Mouse (Mus musculus) effector memory CD4-positive, alpha-beta T cell, adult 5 months (primary cell): ENCODE data around the gene Gm20547. TPM values are rescaled to one million over a fixed set of nuclear protein-coding genes. Genes with fewer than 3 reads are reported as not detected.

Experiments used
- polyA plus RNA-seq: library from polyadenylated mRNA; unstranded; fragments of 100-300 nt; shearing (Covaris generic); gene quantifications from one replicate; pipeline ENCODE4 v1.2.1, GENCODE M21; 2017

The Gm20547 gene
- not detected for polyA plus RNA-seq

DNA sequence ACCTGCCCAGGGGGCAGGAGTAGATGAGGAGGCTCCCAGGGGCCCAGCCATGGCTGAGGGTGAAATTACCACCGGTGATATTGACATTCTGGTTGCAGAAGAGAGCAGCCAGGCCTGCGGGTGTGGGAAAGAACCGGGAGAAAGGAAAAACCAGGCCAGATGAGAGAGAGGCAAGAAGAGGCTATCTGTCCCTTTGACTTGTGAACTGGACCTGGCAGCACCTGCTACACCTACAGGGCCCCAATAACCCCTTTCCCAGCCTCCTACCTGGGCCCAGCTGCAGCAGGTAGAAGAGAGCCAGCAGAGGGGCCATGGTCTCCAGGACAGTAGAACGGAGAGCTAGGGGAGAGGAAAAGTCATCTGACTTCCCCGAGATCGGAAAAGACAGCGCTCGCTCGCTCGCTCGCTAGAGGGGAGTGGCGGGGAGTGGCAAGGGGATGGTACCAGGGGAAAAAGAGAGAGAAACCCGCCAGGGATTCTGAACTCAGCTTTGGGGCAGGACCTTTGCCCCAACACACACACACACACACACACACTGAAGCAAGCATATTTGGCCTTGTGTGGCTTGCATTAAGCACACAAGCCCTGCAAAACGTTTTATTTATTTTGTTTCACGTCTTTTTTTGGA is at the start of gene Gm20547:
Gene Gm20547, minus strand, starts transcription at position 360 of the 628 bp plus-strand sequence.

DNA sequence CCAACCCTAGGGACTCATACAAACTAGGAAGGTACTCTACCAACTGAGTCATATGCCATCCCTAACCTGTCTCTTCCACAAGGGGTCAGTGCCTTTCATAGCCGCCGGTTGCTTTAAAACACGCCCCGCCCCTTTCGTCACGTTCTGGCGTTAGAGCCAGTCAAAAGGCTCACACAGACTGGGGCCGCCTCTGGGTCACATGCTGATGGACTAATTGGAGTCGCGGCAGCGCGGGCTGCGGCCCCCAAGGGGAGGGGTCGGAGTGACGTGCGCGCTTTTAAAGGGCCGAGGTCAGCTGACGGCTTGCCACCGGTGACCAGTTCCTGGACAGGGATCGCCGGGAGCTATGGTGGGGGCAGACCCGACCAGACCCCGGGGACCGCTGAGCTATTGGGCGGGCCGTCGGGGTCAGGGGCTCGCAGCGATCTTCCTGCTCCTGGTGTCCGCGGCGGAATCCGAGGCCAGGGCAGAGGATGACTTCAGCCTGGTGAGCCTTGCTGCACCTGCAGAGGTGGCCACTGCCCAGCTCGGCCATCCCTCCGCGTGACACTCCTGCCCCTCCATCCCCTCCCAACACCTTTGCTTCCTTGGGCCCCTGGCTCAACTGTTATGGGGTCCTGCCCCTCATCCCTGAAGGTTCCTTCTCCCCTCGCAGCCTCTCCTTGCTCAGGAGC is 49.4 kb upstream of the Gm20547 start, which contains the start of gene Neu1:
Gene Neu1, plus strand, starts transcription at position 193 of the 674 bp plus-strand sequence.

DNA sequence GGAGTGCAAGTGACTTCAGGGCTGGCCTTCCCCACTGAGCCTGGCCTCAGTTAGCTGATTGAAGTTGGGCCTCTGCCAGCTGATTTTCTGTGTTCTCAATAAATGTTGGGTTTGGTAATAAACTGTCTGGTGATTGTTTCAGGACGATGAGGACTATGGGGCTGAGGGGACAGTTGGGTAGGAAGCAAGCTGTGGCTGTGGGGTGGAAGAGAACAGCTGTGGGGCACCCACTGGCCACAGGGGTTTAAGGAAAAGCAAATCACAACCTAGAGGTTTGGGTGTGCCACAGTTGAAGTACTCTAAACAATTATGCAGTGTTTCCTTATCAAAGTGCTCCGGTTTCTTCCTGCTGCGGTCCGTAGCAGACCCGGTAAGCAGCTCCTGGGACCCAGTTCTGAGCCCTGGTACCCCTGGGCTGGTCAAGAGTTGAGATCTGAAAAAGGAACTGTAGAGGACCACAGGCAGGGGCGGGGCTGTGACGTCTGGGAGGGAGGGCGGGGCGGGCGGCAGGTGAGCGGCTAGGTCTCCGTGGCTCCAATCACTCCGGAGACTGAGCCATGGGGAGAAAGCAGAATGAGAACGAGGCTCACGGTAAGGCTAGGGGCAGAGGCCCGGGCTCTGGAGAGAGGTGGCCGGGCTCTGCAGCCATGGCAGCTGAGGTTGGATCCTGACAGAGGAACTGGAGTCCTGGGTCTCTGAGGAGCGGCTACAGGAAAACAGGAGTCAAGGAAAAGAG is 32.3 kb upstream of the Gm20547 start, which contains the start of gene Slc44a4:
Gene Slc44a4, plus strand, starts transcription at position 537 of the 736 bp plus-strand sequence.

DNA sequence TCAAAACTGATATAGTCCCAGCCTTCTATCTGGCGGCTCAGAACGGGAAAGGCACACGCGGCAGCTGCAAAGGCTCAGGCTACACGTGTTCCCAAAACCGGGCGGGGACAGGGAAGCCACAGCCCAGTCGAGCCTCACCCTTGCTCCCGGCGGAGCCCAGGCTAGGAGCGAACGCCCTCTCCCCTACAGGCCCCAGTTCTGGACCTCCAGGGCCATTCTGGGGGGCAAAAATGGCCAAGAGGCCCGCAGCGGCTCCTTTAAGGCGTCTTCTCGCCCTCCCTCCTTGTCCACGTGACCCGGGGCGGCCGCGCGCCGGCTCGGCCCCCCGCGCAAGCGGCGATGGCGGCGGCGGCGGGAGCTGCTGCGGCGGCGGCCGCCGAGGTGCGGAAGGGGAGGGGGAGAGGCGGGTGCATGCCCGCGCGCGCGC is 16.3 kb upstream of the Gm20547 start, which contains the start of the genes C2 and Ehmt2:
Gene C2, minus strand, starts transcription at position 106 of the 427 bp plus-strand sequence.
Gene Ehmt2, plus strand, starts transcription at position 310 of the 427 bp plus-strand sequence.

DNA sequence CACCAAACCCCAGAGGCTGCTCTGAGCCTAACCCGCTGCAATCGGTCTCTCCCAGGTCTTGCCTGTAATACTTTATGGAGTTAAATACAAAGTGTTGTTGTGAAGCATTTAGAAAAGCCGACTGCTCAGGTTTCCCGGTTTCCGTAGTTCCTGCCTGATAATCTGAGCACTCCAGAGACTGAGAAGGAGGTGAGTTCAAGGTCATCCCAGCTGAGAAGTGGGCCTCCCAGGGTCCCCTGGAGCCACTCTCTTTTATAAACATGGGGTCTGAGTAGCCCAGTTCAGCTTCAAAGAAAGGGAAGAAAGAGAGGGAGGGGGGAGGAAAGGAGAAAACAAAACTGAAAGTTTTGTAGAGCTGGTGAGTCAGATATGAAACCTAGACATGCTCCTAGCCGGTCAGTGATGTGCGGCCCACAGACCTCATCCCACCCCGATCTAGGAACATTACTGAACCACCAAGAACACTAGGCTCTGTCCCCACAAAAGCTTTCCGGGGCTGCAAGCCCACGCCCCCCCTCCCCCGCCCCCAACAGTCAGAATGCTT is 2.4 kb downstream of the Gm20547 start, which contains the start of gene Zbtb12:
Gene Zbtb12, plus strand, starts transcription at position 148 of the 544 bp plus-strand sequence.

DNA sequence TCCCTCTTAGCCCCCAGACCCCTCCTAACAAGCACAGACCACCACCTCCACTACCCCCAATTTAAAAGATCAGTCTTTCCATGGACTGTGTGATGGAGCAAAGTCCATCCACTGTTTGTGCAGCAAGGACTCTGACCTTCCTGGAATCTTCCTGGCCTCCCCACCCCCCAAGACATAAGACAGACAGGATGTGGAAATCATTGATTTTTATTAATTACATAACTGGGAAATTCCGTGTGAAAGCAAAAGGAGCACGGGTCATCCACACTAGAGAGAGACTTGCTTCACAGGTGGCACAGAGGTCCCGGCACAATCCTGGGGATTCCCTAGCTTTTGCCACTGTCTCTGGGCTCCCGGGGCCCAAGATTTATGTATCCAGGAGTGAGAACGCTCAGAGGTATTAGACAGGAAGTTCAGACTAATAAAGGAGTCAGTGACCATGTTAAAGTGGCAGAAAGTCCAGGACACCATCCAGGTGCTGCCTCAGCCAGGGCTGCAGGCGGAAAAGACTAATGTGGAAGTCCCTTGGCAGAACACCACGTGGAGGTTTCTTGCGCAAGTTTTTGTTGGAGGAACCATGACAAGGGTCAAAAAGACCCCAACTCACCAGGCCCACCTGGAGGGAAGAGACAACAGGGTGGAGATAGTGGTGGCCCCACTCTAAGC is 19.3 kb downstream of the Gm20547 start, which contains the start of gene Cfb:
Gene Cfb, minus strand, starts transcription at position 103 of the 666 bp plus-strand sequence.

DNA sequence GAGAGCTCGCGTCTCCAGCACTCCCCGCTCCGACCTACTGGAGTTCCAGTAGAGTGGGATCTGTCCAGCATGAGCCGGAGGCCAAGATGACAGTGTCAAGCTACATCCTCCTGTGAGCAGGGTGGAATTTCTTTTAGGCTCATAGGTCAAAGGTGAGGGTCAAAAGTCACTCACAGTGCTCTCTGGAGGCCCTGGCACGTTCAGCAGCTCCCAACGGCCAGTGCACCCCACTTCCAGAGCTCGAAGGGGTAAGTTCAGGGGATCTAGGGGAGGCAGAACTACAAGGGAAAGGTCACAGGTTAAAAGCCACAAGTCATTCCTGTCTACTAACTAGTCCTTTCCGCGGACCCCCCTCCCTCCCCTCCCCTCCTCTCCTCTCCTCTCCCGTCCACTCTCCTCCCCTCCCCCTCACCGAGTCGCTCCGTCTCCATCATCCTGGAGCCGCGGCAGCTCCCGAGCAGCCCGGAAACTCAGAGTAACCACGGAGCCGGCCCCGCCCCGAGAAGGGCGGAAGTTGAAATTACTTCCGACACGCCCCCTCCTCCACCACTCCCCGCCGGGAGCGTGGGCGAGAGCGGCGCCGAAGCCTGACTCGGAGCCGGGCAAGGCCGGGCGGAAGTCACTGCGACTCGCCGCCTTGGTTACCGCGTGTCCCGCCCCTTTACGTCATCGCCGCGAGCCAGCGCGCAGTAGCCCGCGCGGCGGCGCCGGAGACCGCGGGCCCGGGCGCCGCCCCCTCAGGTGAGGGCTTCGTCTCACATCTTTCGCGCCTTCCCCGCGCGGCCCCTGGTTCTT is 31.9 kb downstream of the Gm20547 start, which contains the start of the genes Skiv2l and Nelfe:
Gene Skiv2l, minus strand, starts transcription at position 489 of the 795 bp plus-strand sequence.
Gene Nelfe, plus strand, starts transcription at position 670 of the 795 bp plus-strand sequence.

DNA sequence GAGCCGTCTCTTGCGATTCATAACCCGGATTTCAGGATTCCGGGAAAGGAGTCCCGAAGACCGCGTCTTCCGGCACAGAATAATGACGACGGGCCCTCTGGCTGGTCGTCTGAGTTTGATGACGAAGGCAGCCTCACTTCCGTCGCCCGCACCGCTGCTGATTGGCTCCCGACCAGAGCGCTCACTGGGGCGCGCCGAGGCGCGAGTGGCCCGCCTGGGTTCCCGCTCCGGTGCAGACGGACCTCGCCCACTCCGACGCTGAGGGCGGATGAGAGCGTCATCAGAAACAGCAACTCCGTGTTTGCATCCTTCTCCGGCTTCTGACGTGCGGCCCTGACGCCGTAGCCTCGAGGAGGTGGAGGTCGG is 45.0 kb downstream of the Gm20547 start, which contains the start of the genes Stk19 and Dxo:
Gene Stk19, minus strand, starts transcription at position 90 of the 366 bp plus-strand sequence.
Gene Dxo, plus strand, starts transcription at position 164 of the 366 bp plus-strand sequence.

Other genes starting within 250 kb of the Gm20547 start
- gene Fkbpl, start 237.3 kb downstream of the Gm20547 start, polyA plus RNA-seq: 3.2 TPM
- 56.1 TPM for gene Atf6b, start 234.9 kb downstream of the Gm20547 start, polyA plus RNA-seq
- gene Tnxb, start 211.5 kb downstream of the Gm20547 start, polyA plus RNA-seq: not detected
- not detected for gene C4b, start 138.2 kb downstream of the Gm20547 start, polyA plus RNA-seq
- gene Cyp21a1, start 77.5 kb downstream of the Gm20547 start, polyA plus RNA-seq: not detected
- gene Stk19, start 45.1 kb downstream of the Gm20547 start, polyA plus RNA-seq: 25.8 TPM
- gene Dxo, start 45.0 kb downstream of the Gm20547 start, polyA plus RNA-seq: 123 TPM
- 128 TPM for gene Skiv2l, start 31.8 kb downstream of the Gm20547 start, polyA plus RNA-seq
- 49.5 TPM for gene Nelfe, start 31.7 kb downstream of the Gm20547 start, polyA plus RNA-seq
- not detected for gene Cfb, start 19.5 kb downstream of the Gm20547 start, polyA plus RNA-seq
- gene Zbtb12, start 2.6 kb downstream of the Gm20547 start, polyA plus RNA-seq: 0.21 TPM
- gene C2, start 16.2 kb upstream of the Gm20547 start, polyA plus RNA-seq: 1.2 TPM
- 57.8 TPM for gene Ehmt2, start 16.4 kb upstream of the Gm20547 start, polyA plus RNA-seq
- not detected for gene Slc44a4, start 32.4 kb upstream of the Gm20547 start, polyA plus RNA-seq
- gene Neu1, start 49.2 kb upstream of the Gm20547 start, polyA plus RNA-seq: 74.6 TPM
- 2,452 TPM for gene Hspa1b, start 77.2 kb upstream of the Gm20547 start, polyA plus RNA-seq
- gene Gm20481, start 87.9 kb upstream of the Gm20547 start, polyA plus RNA-seq: 125 TPM
- gene Hspa1a, start 90.1 kb upstream of the Gm20547 start, polyA plus RNA-seq: 1,550 TPM
- not detected for gene Hspa1l, start 90.7 kb upstream of the Gm20547 start, polyA plus RNA-seq
- 47.6 TPM for gene Lsm2, start 99.8 kb upstream of the Gm20547 start, polyA plus RNA-seq
- 182 TPM for gene Vars, start 118.9 kb upstream of the Gm20547 start, polyA plus RNA-seq
- 0.10 TPM for gene Vwa7, start 134.5 kb upstream of the Gm20547 start, polyA plus RNA-seq
- gene Sapcd1, start 146.0 kb upstream of the Gm20547 start, polyA plus RNA-seq: not detected
- 2.2 TPM for gene Msh5, start 164.7 kb upstream of the Gm20547 start, polyA plus RNA-seq
- 305 TPM for gene Clic1, start 167.9 kb upstream of the Gm20547 start, polyA plus RNA-seq
- 1.00 TPM for gene Ddah2, start 177.0 kb upstream of the Gm20547 start, polyA plus RNA-seq
- gene Ly6g6c, start 183.3 kb upstream of the Gm20547 start, polyA plus RNA-seq: not detected
- gene Mpig6b, start 184.1 kb upstream of the Gm20547 start, polyA plus RNA-seq: not detected
- not detected for gene Ly6g6e, start 194.9 kb upstream of the Gm20547 start, polyA plus RNA-seq
- gene Ly6g6d, start 196.0 kb upstream of the Gm20547 start, polyA plus RNA-seq: not detected
- not detected for gene Ly6g6f, start 203.6 kb upstream of the Gm20547 start, polyA plus RNA-seq
- 88.6 TPM for gene Abhd16a, start 207.2 kb upstream of the Gm20547 start, polyA plus RNA-seq
- gene Ly6g5c, start 226.2 kb upstream of the Gm20547 start, polyA plus RNA-seq: not detected
- 2.1 TPM for gene Ly6g5b, start 233.4 kb upstream of the Gm20547 start, polyA plus RNA-seq
- 43.9 TPM for gene Gpank1, start 239.4 kb upstream of the Gm20547 start, polyA plus RNA-seq
- 190 TPM for gene Csnk2b, start 240.0 kb upstream of the Gm20547 start, polyA plus RNA-seq
- 0.75 TPM for gene D17H6S53E, start 244.3 kb upstream of the Gm20547 start, polyA plus RNA-seq